Mouse (Mus musculus) heart, embryonic 12.5 days (tissue): ENCODE results near the gene Lrrc49. TPM values are rescaled to one million over a fixed set of nuclear protein-coding genes. Genes with fewer than 3 reads are reported as not detected.

Source experiments
- ATAC-seq: fragments of 200-750 bp; cut with Nextera tagmentation; 2 replicates; pipeline ENCODE4 v1.8.0; 2017; ENCODE audit warnings: moderate TSS enrichment, moderate library complexity; ENCODE audit not compliant: insufficient number of reproducible peaks, low FRiP score
- H3K27ac ChIP-seq: fragments of 300-500 bp; sonication (generic); 2 replicates; pipeline ENCODE4 v1.5.1; 2016; ENCODE audit warnings: mild to moderate bottlenecking, moderate library complexity; ENCODE audit not compliant: poor library complexity, severe bottlenecking
- H3K27me3 ChIP-seq: fragments of 300-500 bp; sonication (generic); replicated peaks from 2 replicates; pipeline ENCODE4 v1.6.1; 2016; ENCODE audit warnings: mild to moderate bottlenecking, moderate library complexity
- H3K36me3 ChIP-seq: fragments of 300-500 bp; sonication (generic); 2 replicates; pipeline ENCODE4 v1.6.1; 2016; ENCODE audit warnings: mild to moderate bottlenecking, moderate library complexity
- H3K4me1 ChIP-seq: fragments of 300-500 bp; sonication (generic); replicated peaks from 2 replicates; pipeline ENCODE4 v1.6.1; 2016; ENCODE audit warnings: mild to moderate bottlenecking
- H3K4me2 ChIP-seq: fragments of 300-500 bp; sonication (generic); 2 replicates; pipeline ENCODE4 v1.6.1; 2016; ENCODE audit warnings: mild to moderate bottlenecking, moderate library complexity
- H3K4me3 ChIP-seq: fragments of 300-500 bp; sonication (generic); 2 replicates; pipeline ENCODE4 v1.5.1; 2016; ENCODE audit warnings: mild to moderate bottlenecking
- H3K9ac ChIP-seq: fragments of 300-500 bp; sonication (generic); 2 replicates; pipeline ENCODE4 v1.6.1; 2016; ENCODE audit warnings: mild to moderate bottlenecking, moderate library complexity
- H3K9me3 ChIP-seq: fragments of 300-500 bp; sonication (generic); replicated peaks from 2 replicates; pipeline ENCODE4 v1.6.1; 2016; ENCODE audit warnings: mild to moderate bottlenecking, moderate library complexity
- WGBS: fragments of 180-500 bp; shearing (Covaris S2); methylation state at CpG from one replicate; pipeline ENCODE4 v1.1.7; 2016; 5-methylcytosine and 5-hydroxymethylcytosine counted together
- polyA plus RNA-seq: library from polyadenylated mRNA; unstranded; fragments of >200 nt; fragmentation: Nextera tagmentation; extraction: Ambion mirVana; gene quantifications from 2 replicates; pipeline ENCODE4 v1.2.1, GENCODE M21; 2016

Gene Lrrc49
- polyA plus RNA-seq, 1 experiment from 2014 or later = 12.2 TPM

DNA sequence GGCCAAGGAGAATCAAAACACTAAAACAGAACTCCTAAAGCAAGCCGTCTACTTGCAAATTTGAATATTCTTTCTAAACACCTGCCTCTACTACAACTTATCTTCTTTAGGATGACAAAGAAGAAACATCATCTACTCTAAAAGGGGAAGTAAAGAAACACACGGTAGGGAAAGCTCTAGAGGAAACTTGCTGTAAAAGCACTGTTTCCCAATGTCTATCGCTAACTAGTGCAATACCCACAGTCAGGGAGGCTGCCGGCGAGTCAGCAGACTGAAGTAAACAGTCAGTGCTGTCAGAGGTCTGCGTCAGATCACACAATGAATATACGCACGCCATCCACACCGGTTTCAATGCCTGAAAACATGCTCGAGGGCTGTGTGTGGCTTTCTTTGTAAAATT, 86.0 kb downstream of the Lrrc49 start:
- no peaks in the 10 kb centered on the region for H3K9me3 ChIP-seq
- no peak overlapping the region for H3K4me3 ChIP-seq
- H3K27ac ChIP-seq = no peak overlapping the region
- H3K9ac ChIP-seq = no peak overlapping the region
- no peak overlapping the region for H3K4me2 ChIP-seq
- no peak for ATAC-seq
- no peaks in the 10 kb centered on the region for H3K27me3 ChIP-seq
- no peaks in the 10 kb centered on the region for H3K4me1 ChIP-seq
- peaks cover 4% of the 10 kb centered on the region; the same call in 1 of the 2 replicates for H3K36me3 ChIP-seq
- WGBS = 78% methylated on average over 10 of the region's 10 CpGs

DNA sequence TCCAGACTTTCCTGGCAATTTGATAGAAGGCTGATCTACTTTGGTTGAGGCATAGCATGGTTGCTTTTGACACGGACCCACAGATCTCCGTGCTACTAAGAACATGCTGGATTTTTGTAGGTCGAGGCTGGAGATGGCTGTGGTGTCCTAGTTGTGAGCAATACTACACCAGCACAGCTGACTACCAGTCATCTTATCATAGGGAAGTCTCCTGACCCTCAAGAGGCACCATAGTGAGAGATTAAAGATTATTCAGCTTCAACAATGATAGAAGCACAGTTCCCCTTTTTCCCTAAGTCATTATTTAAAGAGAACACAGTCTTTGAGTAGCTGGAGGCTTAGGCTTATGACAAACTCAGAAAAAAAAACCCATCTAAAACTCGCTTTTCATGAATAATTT, 87.7 kb downstream of the Lrrc49 start:
- no peak for ATAC-seq
- 73% methylated on average over 4 of the region's 4 CpGs for WGBS
- no peaks in the 10 kb centered on the region for H3K4me1 ChIP-seq

GRCm38 (mm10) chr9:60599489-60599888, 88.5 kb downstream of the Lrrc49 start:
- Histone ChIP-seq H3K4me1 (no peaks in the 10 kb centered on the region), H3K4me3 (no peak overlapping the region), H3K36me3 (peaks cover 4% of the 10 kb centered on the region; the same call in 1 of the 2 replicates), H3K9ac (no peak overlapping the region), H3K9me3 (no peaks in the 10 kb centered on the region), H3K27ac (no peak overlapping the region), H3K27me3 (no peaks in the 10 kb centered on the region), H3K4me2 (no peak overlapping the region)
- 44% methylated on average over 2 of the region's 2 CpGs for WGBS
- ATAC-seq = no peak

More for the DNA sequence above, 87.7 kb downstream of the Lrrc49 start:
- Histone ChIP-seq H3K4me3 (no peak overlapping the region), H3K9ac (no peak overlapping the region), H3K4me2 (no peak overlapping the region), H3K27ac (no peak overlapping the region), H3K27me3 (no peaks in the 10 kb centered on the region), H3K9me3 (no peaks in the 10 kb centered on the region), H3K36me3 (peaks cover 4% of the 10 kb centered on the region; the same call in 1 of the 2 replicates)

DNA sequence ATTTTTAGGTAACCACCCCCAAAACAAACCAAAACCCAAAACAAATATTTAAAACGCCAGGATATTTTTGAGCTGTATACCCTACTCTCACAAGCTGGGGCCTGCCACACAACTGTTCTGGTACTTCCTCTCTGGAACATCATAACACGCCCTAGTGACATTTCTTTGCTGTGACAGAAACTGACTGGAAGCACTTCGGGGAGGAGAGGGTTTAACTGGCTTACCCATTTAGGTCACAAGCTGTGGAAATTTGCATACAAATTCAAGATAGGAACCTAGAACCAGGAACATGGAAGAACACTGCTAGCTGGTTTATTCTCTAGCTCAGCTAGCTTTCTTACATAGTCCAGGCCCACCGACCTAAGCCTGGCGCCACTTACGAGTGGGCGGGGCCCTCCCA, 92.6 kb downstream of the Lrrc49 start:
- no peak overlapping the region for H3K9ac ChIP-seq
- no peaks in the 10 kb centered on the region for H3K4me1 ChIP-seq
- H3K27me3 ChIP-seq = no peaks in the 10 kb centered on the region
- no peak overlapping the region for H3K4me3 ChIP-seq
- H3K9me3 ChIP-seq = 0 out of 2 replicates have a peak, but pooled peaks cover 2% of the 10 kb centered on the region
- ATAC-seq = no peak
- H3K4me2 ChIP-seq = no peak overlapping the region
- no peak overlapping the region for H3K27ac ChIP-seq
- peaks cover 10% of the 10 kb centered on the region; the same call in 1 of the 2 replicates for H3K36me3 ChIP-seq
- WGBS = 71% methylated on average over 7 of the region's 7 CpGs

DNA sequence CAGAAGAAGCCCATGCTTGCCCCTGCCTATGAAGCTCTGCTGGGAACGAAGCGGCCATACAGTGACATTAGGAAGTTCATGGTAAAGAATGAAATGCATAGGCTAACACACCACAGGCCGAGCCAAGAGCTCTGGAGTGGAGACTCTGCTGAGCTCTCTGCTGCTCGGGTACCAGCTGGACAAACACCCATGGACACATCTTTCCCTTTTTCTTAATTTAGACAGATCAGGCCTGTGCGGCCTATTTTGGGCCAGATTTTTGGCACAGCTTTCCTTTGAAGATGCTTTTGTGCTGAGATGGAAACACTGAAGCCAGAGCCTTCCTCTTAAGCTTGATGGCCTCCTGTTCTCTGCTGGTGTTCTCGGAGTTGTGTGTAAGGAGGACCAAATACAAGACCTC, 95.0 kb downstream of the Lrrc49 start:
- WGBS = 78% methylated on average over 6 of the region's 6 CpGs
- Histone ChIP-seq H3K4me1 (no peaks in the 10 kb centered on the region), H3K36me3 (peaks cover 6% of the 10 kb centered on the region; the same call in 1 of the 2 replicates), H3K4me2 (no peak overlapping the region), H3K9me3 (0 out of 2 replicates have a peak, but pooled peaks cover 2% of the 10 kb centered on the region), H3K27ac (no peak overlapping the region), H3K4me3 (no peak overlapping the region), H3K9ac (no peak overlapping the region), H3K27me3 (no peaks in the 10 kb centered on the region)
- no peak for ATAC-seq

GRCm38 (mm10) chr9:60592363-60592762, 95.6 kb downstream of the Lrrc49 start:
- Histone ChIP-seq H3K4me2 (no peak overlapping the region), H3K4me3 (no peak overlapping the region), H3K4me1 (no peaks in the 10 kb centered on the region), H3K9me3 (0 out of 2 replicates have a peak, but pooled peaks cover 2% of the 10 kb centered on the region), H3K27me3 (no peaks in the 10 kb centered on the region), H3K9ac (no peak overlapping the region), H3K36me3 (peaks cover 6% of the 10 kb centered on the region; the same call in 1 of the 2 replicates), H3K27ac (no peak overlapping the region)
- no peak for ATAC-seq
- 83% methylated on average over 5 of the region's 5 CpGs for WGBS

GRCm38 (mm10) chr9:60590871-60591624, 96.9 kb downstream of the Lrrc49 start:
- Histone ChIP-seq H3K9me3 (0 out of 2 replicates have a peak, but pooled peaks cover 2% of the 10 kb centered on the region), H3K4me2 (no peak overlapping the region), H3K36me3 (peaks cover 9% of the 10 kb centered on the region; the same call in 1 of the 2 replicates), H3K27me3 (no peaks in the 10 kb centered on the region), H3K27ac (no peak overlapping the region), H3K4me1 (no peaks in the 10 kb centered on the region), H3K4me3 (no peak overlapping the region), H3K9ac (no peak overlapping the region)
- WGBS = 89% methylated on average over 8 of the region's 8 CpGs
- no peak for ATAC-seq

DNA sequence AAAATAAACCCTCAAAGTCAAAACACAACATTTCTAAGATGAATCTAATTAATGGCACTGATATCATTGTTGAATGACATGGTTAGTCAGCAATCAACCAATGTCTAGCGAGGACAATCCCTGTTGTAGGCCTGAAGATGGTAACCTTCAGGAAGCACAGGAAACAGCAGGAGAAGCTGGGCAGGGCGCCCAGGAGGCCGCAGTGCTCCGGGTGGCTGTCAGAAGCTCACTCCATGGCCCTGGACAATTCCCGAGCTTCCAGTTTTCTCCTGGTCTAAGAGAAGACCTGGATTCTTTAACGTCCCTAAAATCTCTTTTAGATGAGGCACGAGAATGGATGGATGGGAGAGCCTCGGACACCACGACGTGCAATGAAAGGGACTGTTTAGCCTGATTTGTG, 99.0 kb downstream of the Lrrc49 start:
- WGBS = 86% methylated on average over 10 of the region's 10 CpGs
- no peak for ATAC-seq
- Histone ChIP-seq H3K27ac (no peak overlapping the region), H3K4me2 (no peak overlapping the region), H3K4me3 (no peak overlapping the region), H3K9ac (no peak overlapping the region), H3K27me3 (no peaks in the 10 kb centered on the region), H3K4me1 (no peaks in the 10 kb centered on the region), H3K9me3 (0 out of 2 replicates have a peak, but pooled peaks cover 2% of the 10 kb centered on the region), H3K36me3 (peaks cover 13% of the 10 kb centered on the region; the same call in 1 of the 2 replicates)

- H3K4me1 ChIP-seq = no peaks in the 10 kb centered on the region
- no peak overlapping the region for H3K27ac ChIP-seq
- no peak for ATAC-seq
- peaks cover 13% of the 10 kb centered on the region; the same call in 1 of the 2 replicates for H3K36me3 ChIP-seq
- H3K27me3 ChIP-seq = no peaks in the 10 kb centered on the region
- 73% methylated on average over 3 of the region's 3 CpGs for WGBS
- H3K9ac ChIP-seq = no peak overlapping the region
- 0 out of 2 replicates have a peak, but pooled peaks cover 2% of the 10 kb centered on the region for H3K9me3 ChIP-seq
- H3K4me3 ChIP-seq = no peak overlapping the region
- H3K4me2 ChIP-seq = no peak overlapping the region
Observed at GRCm38 (mm10) chr9:60586920-60587319, 101.0 kb downstream of the Lrrc49 start.

DNA sequence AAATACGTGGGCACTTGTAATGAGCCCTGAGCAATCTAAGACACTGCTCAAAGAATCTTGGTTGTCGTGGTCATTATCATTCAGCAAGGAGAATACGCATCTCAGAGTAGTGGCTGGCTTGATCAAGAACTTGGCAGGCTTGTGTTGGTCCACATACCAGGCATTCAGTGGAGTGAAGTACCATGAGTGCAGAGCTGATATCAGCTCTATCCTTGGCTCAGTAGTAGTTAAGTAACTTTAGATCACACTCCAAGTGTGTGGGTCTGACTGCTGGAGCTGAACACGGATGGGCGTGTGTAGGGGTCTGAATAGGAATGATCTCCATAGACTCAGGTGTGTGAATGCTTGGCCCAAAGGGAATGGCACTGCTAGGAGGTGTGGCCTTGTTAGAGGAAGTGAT, 102.8 kb downstream of the Lrrc49 start:
- Histone ChIP-seq H3K27ac (no peak overlapping the region), H3K27me3 (no peaks in the 10 kb centered on the region), H3K36me3 (peaks cover 7% of the 10 kb centered on the region; the same call in 1 of the 2 replicates), H3K9me3 (no peaks in the 10 kb centered on the region), H3K4me3 (no peak overlapping the region), H3K4me1 (no peaks in the 10 kb centered on the region), H3K9ac (no peak overlapping the region), H3K4me2 (no peak overlapping the region)
- ATAC-seq = no peak
- 80% methylated on average over 5 of the region's 5 CpGs for WGBS

DNA sequence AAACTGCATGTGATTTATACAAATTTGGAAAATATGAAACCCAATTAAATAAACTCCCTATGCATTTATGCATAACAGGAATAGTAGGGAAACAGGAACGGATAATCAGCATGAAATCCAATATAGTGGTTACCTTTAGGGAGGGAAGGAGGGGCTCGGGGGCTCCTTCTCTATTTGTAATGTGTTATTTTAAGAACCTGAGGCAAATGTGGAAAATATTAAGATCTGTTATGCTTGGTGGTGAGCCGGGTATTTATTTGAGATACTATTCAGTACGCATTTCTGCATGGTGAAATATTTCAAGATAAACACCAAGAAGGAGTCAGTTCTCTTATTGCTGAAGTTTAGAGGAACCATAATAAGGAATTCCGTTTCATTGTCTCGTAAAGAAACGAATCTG, 105.4 kb downstream of the Lrrc49 start:
- no peaks in the 10 kb centered on the region for H3K27me3 ChIP-seq
- H3K4me3 ChIP-seq = no peak overlapping the region
- H3K4me2 ChIP-seq = no peak overlapping the region
- no peaks in the 10 kb centered on the region for H3K9me3 ChIP-seq
- WGBS = 76% methylated on average over 7 of the region's 7 CpGs
- no peak for ATAC-seq
- H3K36me3 ChIP-seq = peaks cover 7% of the 10 kb centered on the region; the same call in 1 of the 2 replicates
- H3K4me1 ChIP-seq = no peaks in the 10 kb centered on the region
- no peak overlapping the region for H3K9ac ChIP-seq
- H3K27ac ChIP-seq = no peak overlapping the region
